Mouse (Mus musculus) kidney, adult 2 months (tissue): ENCODE results near the gene Wdr76. TPM values are rescaled to one million over a fixed set of nuclear protein-coding genes. Genes with fewer than 3 reads are reported as not detected.
"Not testable (repeated sequence)": the region's sequence is repeated elsewhere in the genome, so short reads cannot be mapped to it uniquely, and the experiment has no call there.

Source experiments
- DNase-seq: peaks from one replicate; pipeline ENCODE4 v3.0.0; 2021
- H3K27ac ChIP-seq: fragments of 200-500 bp; 2 replicates; pipeline ENCODE4 v1.5.1; 2012; ENCODE audit warnings: low read depth, low read length, control low read depth, inconsistent platforms; ENCODE audit not compliant: insufficient read depth
- H3K27me3 ChIP-seq: fragments of 200-500 bp; replicated peaks from 2 replicates; pipeline ENCODE4 v1.6.1; 2012; ENCODE audit warnings: mild to moderate bottlenecking, moderate library complexity, low read length, inconsistent platforms; ENCODE audit not compliant: control insufficient read depth, insufficient read depth
- H3K36me3 ChIP-seq: fragments of 200-500 bp; 2 replicates; pipeline ENCODE4 v1.6.1; 2012; ENCODE audit warnings: mild to moderate bottlenecking, moderate library complexity, low read length, inconsistent platforms; ENCODE audit not compliant: control insufficient read depth, insufficient read depth
- H3K4me1 ChIP-seq: fragments of 200-500 bp; 2 replicates; pipeline ENCODE4 v1.6.1; 2011; ENCODE audit warnings: low read length; ENCODE audit not compliant: control insufficient read depth, insufficient read depth
- H3K4me3 ChIP-seq: fragments of 200-500 bp; 2 replicates; pipeline ENCODE4 v1.5.1; 2011; ENCODE audit warnings: mild to moderate bottlenecking, low read depth, low read length, control low read depth; ENCODE audit not compliant: insufficient read depth
- CTCF ChIP-seq: fragments of 200-500 bp; conservative IDR thresholded peaks from 2 replicates; pipeline ENCODE4 v1.5.1; 2011; ENCODE audit warnings: low read depth, mild to moderate bottlenecking, control low read depth, low read length, moderate library complexity, mixed read lengths; ENCODE audit not compliant: insufficient read depth, insufficient read length
- POLR2A ChIP-seq: fragments of 200-500 bp; IDR thresholded peaks from one replicate; pipeline ENCODE4 v1.6.1; 2011; ENCODE audit warnings: low read depth, low read length, control low read depth
- WGBS: fragments of 180-500 bp; shearing (Covaris S2); methylation state at CpG from one replicate; pipeline ENCODE4 v1.1.7; 2018; 5-methylcytosine and 5-hydroxymethylcytosine counted together
- polyA plus RNA-seq: library from polyadenylated mRNA; depleted of rRNA; stranded (reverse); fragments of >200 nt; gene quantifications from 2 replicates; pipeline ENCODE4 v1.2.3, GENCODE M21; 2012

The Wdr76 gene
- polyA plus RNA-seq, 1 experiment, result 2.0 TPM

DNA sequence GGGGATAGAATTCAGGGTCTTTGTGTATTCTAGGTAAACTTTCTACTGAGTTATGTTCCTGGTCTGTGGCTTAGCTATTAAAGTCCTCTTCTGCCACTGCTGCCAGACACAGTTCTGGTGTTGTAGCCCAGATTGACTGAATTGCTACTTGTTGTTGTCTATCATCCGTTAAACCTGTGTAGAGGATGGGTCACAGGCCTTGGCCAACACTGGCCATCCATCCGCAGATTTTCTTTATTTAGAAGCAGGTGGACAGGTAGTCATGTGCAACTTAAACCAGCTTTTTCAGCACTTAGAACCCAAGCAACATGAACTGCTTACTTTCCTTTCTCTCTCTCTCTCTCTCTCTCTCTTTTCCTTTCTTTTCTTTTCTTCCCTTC, 1.4 kb downstream of the Wdr76 start:
- Histone ChIP-seq H3K27ac (no peak overlapping the region), H3K27me3 (no peaks in the 10 kb centered on the region), H3K4me1 (peaks cover 5% of the 10 kb centered on the region; the same call in 1 of the 2 replicates), H3K4me3 (no peak overlapping the region), H3K36me3 (no peaks in the 10 kb centered on the region)
- no peak for DNase-seq
- TF ChIP-seq POLR2A, result no peak
- TF ChIP-seq CTCF, result no peak
- 79% methylated on average over 2 of the region's 2 CpGs for WGBS

DNA sequence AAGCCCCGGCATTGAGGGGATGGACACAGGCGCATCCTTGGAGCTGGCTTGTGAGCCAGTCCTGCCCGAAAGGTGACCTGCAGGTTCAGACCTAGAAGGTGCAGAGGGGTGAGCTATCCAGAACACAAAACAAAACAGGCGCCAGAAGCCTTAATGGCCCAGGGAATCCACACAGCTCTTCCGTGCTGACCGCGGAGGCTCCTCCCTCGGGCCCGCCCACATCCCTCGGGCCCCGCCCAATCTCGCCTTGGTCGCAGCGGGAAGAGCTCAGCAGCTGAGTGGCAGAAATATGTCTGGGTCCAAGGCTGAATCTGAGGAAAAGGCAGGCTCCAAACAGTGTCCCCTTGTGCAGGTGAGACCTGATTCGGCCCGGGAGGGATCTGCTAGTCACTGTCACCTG, 3.1 kb downstream of the Wdr76 start:
- WGBS, result 21% methylated on average over 16 of the region's 16 CpGs
- peaks cover 2% of the 10 kb centered on the region; the same call in 1 of the 2 replicates for H3K4me1 ChIP-seq
- H3K4me3 ChIP-seq, result peak overlapping the region; percentile 55
- TF ChIP-seq CTCF (no peak), POLR2A (no peak)
- H3K27me3 ChIP-seq, result no peaks in the 10 kb centered on the region
- peak; percentile 85 for DNase-seq
- H3K27ac ChIP-seq, result no peak overlapping the region
- H3K36me3 ChIP-seq, result no peaks in the 10 kb centered on the region

DNA sequence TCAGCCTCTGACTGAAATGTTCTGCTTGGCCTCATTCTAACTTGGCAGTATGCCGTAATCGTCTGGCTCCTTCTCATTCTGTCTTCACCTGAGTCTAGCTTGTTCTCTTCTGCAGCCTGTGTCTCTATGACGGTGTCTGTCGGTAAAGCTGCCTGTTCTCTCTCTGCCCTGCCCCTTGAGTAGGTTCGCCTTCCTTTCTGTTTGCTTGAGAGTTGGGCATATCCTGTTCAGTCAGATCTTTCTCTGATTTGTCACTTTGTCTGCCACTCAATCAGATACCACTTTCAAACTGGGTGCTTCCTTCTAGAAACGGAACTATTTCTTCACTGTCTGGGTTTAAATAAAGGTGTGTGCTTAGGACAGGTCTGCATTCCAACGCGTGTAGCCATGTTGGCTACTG, 4.9 kb downstream of the Wdr76 start:
- 94% methylated on average over 8 of the region's 8 CpGs for WGBS
- DNase-seq, result no peak
- TF ChIP-seq CTCF, result no peak
- no peak for TF ChIP-seq POLR2A
- no peak overlapping the region for H3K27ac ChIP-seq
- H3K4me1 ChIP-seq, result no peaks in the 10 kb centered on the region; the same call in 1 of the 2 replicates
- no peak overlapping the region for H3K4me3 ChIP-seq
- H3K36me3 ChIP-seq, result no peaks in the 10 kb centered on the region
- no peaks in the 10 kb centered on the region for H3K27me3 ChIP-seq

DNA sequence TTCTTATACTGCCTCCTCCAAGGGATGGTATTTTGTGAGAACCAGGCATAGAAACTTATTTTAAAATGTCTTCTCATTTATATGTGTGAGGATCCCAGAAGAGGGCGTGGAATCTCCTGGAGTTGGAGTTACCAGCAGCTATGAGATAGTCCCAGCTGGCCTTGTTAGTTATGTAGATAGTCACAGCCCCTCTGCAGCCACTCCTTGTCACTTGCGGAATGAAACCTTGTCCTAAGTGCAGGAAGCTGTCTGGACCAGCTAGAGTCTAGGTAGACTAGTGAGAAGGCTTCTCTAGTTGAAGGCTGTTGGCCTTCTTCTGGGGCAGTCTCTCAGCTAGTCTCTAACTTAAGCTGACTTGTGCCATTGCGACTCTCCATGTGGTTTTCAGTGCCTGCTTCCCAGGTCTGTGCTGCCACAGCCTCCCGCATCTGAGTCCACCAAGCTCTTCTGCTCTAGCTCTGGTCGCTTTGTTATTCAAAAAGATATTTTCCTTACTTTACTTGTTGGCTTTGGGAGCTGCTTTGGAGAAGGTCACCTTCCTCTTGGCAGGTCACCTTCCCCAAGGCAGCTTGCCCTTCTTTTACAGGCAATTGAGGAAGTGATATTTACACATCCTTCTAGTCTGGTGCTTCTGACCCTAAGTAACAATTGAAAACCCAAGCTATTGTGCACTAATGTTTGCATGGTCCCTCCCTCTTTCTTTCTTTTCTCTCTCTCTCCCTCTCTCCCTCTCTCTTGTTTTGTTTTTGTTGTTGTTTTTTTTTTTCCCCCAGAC, 6.7 kb downstream of the Wdr76 start:
- not testable (repeated sequence) for H3K4me1 ChIP-seq, H3K27me3 ChIP-seq, H3K4me3 ChIP-seq, H3K27ac ChIP-seq, DNase-seq, H3K36me3 ChIP-seq
- 94% methylated on average over 5 of the region's 5 CpGs for WGBS

DNA sequence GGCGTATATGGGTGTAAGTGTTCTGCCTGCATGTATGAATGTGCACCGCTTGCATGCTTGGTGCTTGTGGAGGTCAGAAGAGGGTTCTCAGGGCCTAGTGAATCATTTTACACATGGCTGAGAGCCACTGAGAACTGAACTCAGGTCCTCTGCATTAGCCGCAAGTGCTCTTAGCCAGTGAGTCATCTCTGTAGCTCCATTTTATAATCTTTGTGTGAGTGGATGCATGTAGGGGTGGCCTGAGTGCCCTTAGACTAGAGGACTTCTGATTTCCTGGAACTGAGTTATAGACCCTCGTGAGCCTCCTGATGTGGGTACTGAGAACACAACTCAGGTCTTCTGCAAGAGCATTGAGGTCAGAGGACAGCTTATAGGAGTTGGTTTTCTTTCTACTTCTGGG, 7.7 kb downstream of the Wdr76 start:
- no peaks in the 10 kb centered on the region for H3K36me3 ChIP-seq
- no peaks in the 10 kb centered on the region for H3K27me3 ChIP-seq
- H3K4me3 ChIP-seq, result no peak overlapping the region
- TF ChIP-seq CTCF, result no peak
- TF ChIP-seq POLR2A, result no peak
- DNase-seq, result no peak
- H3K27ac ChIP-seq, result no peak overlapping the region
- WGBS, result 97% methylated on average over 4 of the region's 4 CpGs
- no peaks in the 10 kb centered on the region for H3K4me1 ChIP-seq

DNA sequence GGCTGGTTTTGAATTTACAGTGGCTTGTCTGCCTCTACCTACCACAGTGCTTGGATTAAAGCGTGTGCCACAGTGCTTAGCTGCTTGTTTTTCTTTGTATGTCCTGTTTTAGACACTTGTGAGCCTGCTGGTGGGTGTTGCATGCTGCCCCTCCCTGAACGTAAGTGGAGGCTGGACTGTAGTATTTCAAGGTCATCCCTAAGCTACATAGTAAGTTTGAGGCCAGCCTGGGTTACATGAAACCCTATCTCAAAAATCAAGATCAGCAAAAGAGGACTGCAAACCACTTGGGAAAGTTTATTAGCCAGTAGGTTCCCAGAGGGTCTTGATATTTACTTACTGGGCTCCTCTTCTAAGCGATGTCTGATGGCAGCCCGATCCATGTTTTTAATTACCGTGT, 11.6 kb downstream of the Wdr76 start:
- no peaks in the 10 kb centered on the region for H3K27me3 ChIP-seq
- WGBS, result 94% methylated on average over 5 of the region's 5 CpGs
- no peaks in the 10 kb centered on the region for H3K36me3 ChIP-seq
- no peak for DNase-seq
- H3K27ac ChIP-seq, result no peak overlapping the region
- H3K4me3 ChIP-seq, result no peak overlapping the region
- no peak for TF ChIP-seq CTCF
- TF ChIP-seq POLR2A, result no peak
- H3K4me1 ChIP-seq, result no peaks in the 10 kb centered on the region

DNA sequence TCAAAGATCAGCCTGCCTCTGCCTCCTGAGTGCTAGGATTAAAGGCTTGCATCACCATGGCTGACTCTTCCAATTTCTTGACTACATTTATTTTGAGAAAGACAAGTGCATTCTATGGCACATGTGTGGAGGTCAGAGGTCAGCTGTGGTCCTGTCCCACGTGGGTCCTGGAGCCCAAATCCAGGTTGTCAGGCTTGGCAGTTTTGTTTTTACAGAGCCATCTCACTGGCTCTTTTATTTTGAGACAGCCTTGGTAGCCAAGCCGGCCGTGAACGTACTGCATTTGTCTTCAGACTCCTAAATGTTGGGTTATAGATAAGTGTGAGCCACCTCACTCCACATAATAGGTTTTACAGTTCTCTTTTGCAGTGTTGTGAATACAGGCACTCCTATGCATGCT, 12.2 kb downstream of the Wdr76 start:
- H3K4me3 ChIP-seq, DNase-seq, H3K36me3 ChIP-seq, H3K4me1 ChIP-seq, H3K27me3 ChIP-seq, H3K27ac ChIP-seq: not testable (repeated sequence)
- WGBS, result 91% methylated on average over 4 of the region's 4 CpGs
